Mouse (Mus musculus) erythroid progenitor cell, adult 5-6 weeks (primary cell): ENCODE data around the gene Cd320. TPM values are rescaled to one million over a fixed set of nuclear protein-coding genes. Genes with fewer than 3 reads are reported as not detected.
"Not testable (repeated sequence)": the region's sequence is repeated elsewhere in the genome, so short reads cannot be mapped to it uniquely, and the experiment has no call there.

ENCODE experiments used
- ATAC-seq: replicated peaks from 2 replicates; pipeline ENCODE4 v1.8.0; 2016; ENCODE audit warnings: moderate number of reproducible peaks, mild to moderate bottlenecking, moderate TSS enrichment, inconsistent platforms; ENCODE audit not compliant: poor library complexity, low FRiP score, severe bottlenecking
- total RNA-seq, 2 experiments: library from RNA; stranded (forward) in 1 of 2; stranded (reverse) in 1 of 2; fragments of 150-400 nt in 1 of 2; fragments of 186-747, 209-891 nt in 1 of 2; gene quantifications; 2 replicates each; pipeline versions ENCODE4 v1.2.3 to v1.2.4; 2015 to 2017; ENCODE audit warnings: low replicate concordance in 2 of 2

The Cd320 gene
- total RNA-seq, 2 experiments from 2014 or later, result 2.9 TPM; not detected in 1

DNA sequence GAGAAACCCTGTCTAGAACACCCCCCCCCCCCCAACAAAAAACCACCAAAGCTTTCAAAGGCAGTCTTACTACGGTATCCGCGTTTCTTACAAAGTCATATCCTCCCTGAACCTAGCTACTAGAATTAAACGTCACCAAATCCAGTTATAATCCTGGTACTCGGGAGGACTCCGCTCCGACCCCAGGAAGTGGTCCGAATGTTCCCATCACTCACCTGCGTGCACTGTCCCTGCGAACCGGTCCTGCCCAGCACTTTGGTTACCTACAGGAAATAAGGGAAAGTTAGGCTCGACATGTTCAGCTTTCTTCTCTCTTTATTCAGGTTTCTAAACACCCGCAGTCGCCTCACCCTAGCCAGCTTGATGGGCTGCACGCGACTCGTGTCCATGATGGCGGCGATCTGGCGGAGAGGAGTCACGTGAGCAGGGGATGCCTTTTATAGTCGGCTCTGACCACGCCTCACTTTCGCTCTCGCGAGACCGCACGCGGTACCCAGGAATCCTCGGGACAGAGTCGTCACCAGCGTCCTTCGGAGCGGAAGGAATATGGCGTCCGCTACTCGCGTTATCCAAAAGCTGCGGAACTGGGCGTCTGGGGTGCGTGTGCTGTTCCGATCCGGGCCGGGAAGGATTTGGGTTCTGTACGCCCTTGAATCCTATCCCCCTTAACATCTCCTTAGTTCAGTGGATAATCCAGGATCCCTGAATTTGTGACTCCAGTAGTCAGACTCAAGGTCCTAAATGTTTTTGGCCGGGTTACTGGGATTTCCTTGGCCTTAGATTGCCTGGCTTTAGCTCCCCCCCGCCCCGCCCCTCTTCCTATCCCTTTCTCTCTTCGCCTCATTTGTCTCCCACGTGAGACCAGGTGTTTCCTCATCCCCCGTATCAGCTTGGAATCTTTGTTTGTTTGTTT is 18.6 kb upstream of the Cd320 start, which contains the start of the genes Rps28 and Ndufa7:
Gene Rps28, minus strand, starts transcription at position 479 of the 913 bp plus-strand sequence.
Gene Ndufa7, plus strand, starts transcription at position 489 of the 913 bp plus-strand sequence.
- ATAC-seq, result peak; percentile 97

DNA sequence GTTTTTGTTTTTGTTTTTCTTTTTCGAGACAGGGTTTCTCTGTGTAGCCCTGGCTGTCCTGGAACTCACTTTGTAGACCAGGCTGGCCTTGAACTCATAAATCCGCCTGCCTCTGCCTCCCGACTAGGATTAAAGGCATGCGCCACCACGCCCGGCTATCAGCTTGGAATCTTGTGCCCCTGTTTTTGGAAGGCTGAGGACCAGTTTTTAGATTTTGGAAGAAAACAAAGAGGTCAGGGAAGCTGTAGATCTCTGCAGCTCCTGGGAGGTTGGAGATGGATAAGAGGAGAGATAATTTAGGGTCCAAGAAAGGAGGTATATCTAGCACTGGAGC is 17.9 kb upstream of the Cd320 start:
- ATAC-seq, result not testable (repeated sequence)

DNA sequence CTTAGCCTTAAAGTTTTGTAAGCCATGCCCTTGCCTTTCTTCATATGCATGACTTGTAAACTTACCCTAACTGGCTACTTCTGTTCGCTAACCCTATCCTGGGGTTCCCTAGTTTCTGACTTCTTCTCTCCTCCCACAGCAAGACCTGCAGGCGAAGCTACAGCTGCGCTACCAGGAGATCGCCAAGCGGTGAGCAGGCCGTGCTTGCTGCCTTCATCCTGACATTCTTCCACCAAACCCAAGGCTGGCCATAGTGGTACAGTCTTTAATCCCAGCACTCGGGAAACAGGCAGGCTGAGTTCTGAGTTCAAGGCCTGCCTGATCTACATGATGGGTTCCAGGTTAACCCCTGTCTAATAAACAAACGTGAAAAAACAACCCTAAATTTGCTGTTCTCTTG is 17.4 kb upstream of the Cd320 start:
- ATAC-seq, result no peak

DNA sequence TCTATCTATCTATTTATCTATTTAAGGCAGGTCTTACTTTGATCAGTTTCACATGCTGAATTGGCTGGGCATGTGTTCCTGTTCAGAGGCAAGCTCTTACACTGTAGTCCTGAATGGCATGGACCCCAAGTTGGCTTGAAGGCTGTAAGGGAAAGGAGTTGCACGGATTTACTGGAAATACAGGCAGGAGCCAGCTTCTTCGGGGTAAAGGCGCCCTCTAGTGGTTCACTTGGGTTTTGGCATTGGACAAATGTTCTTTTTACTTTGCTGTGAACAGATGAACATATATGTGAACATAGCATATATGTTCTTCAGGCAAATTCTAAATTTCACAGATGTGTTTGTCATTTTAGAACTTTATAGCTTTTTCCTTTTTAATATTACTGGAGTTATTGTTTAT is 16.0 kb upstream of the Cd320 start:
- peak; percentile 52 for ATAC-seq

DNA sequence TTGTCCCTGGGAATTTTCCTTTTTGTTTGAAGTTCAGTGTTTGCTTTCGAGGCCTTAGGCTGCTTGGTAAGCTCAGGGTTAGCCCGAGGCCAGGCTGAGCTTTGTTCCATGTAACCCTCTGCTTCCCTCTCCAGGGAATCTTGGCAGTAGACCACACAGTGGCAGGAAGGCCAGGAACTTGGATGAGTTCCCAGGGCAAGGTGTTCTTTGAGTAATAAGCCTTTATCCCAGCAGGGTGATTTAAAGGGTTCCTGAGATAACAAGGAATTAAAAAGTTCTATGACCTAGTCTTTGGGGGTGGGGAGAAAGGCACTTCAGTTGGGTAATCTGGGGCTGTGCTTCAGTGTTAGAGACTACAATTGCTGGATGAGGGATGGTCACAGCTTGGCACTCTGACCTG is 14.0 kb upstream of the Cd320 start:
- ATAC-seq, result no peak

DNA sequence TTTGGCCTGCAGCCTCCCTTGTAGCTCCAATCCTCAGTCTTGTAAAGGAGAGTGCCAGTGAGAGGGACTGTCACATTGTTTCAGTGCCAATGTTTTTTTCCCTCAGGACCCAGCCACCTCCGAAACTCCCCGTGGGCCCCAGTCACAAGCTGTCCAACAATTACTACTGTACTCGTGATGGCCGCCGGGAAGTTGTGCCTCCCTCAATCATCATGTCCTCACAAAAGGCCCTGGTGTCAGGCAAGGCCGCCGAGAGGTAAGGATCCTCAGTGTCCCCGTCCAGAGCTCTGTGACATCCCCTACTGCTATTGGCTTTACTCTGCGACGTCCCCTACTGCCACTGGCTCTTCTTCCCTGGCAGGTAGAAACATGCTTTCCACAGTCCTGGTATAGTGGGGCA is 13.3 kb upstream of the Cd320 start:
- ATAC-seq, result no peak

DNA sequence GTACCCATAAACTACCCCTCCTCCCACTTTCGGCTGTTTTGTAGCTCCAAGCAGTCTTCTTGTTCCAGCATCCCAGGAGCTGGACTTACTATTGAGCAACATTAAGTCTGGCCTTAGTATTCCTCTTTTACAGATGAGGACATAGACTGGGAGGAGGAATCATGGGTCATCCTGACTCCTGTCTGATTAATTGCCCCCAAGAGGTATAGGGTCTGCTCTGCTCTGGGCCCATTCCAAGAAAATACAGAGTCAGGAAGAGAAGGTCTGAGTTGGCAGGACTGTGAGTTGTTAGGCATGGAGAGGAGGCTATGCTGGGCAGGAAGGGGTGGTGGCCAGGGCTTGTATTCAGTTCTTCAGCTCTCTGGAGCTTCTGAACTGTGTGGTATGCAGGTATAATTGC is 1.3 kb downstream of the Cd320 start:
- no peak for ATAC-seq

DNA sequence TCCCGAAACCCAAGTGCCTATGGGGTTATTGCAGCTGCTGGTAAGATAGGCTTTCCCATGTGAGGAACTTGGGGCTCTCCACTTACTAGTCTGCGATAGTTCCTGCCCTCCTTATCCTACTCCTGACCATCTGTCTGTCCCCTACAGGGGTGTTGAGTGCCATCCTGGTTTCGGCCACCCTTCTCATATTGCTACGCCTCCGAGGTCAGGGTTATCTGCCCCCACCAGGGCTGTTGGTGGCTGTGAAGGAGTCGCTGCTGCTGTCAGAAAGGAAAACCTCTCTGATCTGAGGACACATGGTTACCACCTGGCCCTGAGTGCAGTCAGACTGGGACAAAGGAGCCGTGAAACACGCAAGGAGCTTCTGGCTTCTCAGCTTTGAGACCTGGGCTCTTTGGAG is 5.2 kb downstream of the Cd320 start:
- no peak for ATAC-seq

DNA sequence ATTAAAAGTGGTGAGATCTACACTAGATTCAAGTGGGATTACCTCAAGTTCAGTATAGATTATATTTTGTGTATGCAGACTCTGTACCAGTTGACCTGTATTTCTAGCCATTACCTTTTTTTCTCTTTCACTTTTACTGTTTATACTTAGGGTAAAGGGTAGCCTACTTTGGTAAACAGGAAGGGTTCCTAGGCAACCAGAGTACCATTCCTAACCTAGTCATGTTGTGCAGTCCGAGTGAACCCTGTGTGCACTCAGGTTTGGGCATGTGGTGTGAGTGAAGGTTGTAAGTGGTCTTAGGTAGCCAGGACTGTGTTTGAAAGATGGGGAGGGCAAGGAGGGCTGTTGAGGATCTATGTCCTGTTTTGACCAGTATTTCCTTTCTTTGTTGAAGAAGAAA is 8.4 kb downstream of the Cd320 start:
- no peak for ATAC-seq

DNA sequence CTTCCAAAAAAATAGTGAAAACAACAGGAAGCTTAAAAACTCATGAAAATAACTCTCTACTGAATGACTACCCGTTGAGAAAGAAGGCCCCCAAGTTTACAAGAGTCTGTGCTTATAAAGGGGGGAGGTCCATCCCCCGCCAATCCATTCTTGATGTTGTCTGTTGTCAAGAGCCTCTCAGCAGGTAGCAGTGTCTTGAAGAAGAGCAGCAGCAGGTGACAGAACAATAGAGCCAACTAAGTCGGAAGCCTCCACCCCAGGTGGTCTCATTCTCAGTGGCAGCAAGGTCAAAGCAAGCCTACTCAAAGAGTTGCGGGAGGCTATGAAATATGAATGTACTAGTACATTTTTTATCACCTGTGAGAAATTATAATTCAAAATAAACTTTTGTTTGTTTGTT is 14.9 kb downstream of the Cd320 start:
- no peak for ATAC-seq

DNA sequence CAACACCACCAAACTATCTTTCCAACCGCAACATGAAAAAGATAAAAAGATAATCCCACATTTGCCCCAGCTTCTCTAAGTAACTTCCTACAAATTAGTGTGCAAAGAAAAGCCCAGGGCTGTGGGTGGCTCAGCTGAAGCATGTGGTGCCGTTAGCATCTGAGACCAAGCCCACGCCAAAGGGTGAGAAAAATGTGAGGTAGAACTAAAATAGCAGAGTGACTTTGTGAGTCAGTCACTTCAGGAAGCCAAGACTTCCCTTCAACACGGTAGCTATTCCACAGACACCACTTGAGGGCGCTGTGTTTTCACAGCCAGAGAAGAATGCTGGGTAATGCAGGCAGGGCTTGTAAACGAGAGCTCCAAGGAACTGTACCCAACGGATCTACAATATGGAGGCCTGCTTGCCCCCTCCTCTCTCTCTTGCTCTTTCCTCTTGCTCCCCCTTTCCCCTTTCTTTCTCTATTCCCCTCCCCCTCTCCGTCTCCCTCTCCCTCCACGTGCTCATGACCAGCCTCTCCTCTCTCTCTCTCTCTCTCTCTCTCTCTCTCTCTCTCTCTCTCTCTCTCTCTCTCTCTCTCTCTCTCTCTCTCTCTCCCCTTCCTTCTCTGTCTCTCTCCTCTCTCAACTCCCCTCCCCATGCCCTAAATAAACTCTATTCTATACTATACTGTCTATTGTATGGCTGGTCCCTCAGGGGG is 22.6 kb downstream of the Cd320 start:
- peak; percentile 73 for ATAC-seq

DNA sequence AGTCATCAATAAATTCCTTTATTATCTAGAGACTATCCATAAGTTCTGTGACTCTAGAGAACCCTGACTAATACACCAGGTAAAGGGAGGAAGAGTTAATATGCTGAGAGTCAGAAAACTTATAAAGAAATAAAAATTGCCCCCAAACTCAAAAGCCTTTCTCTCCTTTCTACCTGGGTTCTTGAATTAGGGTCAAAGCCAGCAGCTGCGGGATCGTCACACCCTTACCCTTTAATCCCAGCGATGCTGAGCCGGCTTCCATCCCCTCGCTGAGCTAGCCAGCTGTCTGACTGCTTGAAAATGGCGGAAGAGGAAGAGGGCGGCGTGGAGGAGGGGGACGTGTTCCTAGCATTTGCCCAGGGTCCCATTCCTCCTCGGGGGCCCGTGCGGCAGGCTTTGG is 30.6 kb downstream of the Cd320 start, which contains the start of gene Gm7029:
Gene Gm7029, plus strand, starts transcription at position 301 of the 400 bp plus-strand sequence.
- peak; percentile 30; the same call in 1 of the 2 replicates for ATAC-seq

DNA sequence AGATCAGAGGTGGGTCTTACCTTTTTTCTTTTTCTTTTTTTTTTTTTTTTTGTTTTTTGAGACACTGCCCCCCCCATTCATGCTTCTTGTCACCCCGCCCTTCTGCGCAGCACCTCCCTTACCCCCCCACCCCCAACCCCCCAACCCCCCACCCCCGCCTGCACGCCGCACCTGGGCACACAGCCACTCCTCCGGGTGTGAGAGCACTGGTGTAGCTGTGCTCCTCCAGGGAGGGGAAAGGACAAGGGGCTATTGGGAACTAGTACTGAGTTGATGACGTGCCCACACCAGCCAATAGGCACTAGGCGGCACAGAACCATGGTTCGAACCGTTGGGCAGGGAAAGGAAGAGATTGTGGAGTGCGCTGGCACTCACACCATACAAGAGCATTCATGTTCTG is 31.5 kb downstream of the Cd320 start:
- no peak for ATAC-seq

DNA sequence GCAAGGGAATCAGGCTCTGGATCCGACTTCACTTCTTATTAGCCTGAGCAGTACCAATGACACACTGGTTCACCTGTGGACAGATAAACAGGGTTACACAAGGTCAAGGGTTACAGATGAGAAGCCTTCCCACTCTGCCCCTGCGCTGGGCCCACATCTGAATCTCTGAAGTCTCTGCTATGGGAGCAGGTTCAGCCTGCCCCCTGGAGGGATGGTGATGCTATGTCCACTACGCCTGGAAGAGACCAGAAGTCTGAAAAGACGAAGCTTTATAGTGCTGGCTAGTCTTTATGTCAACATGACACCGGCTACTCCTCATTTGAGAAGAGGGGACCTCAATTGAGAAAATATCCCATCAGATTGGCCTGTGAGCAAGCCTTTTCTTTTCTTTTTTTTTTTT is 32.9 kb downstream of the Cd320 start:
- ATAC-seq, result peak; percentile 33; the same call in 1 of the 2 replicates

DNA sequence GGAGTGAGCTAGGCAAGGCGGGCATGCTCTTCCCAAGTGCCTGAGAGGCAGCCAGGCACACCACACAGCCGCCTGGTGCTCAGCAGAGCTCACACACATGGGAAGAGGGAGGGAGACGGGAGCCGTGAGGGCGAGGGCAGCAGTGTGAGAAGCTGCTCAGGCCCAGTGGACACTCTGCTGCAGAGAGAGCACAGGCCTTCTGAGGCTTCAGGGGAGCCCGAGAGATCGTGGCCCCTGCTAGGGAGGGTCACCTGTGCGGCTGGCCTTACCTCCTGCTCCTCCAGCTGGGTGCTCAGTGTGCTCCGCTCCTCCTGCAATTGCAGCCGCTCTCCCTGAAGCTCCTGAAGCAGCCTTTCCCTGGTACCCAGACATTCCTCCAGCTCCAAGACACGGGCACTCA is 41.4 kb downstream of the Cd320 start:
- ATAC-seq, result peak; percentile 26; the same call in 1 of the 2 replicates

DNA sequence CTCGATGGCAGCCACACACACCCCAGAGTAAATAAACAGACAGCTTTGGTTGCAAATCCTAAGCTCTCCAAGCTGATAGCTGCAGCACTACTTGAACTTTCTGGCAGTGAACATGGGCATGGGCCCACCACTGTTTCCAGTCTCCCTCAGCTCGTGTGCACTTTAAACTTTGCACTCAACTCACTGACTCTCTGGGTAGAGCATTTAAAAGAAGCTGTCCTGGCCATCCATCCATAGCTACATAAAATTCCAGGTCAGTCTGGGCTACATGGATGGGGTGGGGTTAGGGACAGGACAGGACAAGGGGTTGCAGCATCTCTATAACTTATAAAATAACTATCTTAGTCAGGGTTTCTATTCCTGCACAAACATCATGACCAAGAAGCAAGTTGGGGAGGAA is 44.9 kb downstream of the Cd320 start:
- ATAC-seq, result not testable (repeated sequence)

DNA sequence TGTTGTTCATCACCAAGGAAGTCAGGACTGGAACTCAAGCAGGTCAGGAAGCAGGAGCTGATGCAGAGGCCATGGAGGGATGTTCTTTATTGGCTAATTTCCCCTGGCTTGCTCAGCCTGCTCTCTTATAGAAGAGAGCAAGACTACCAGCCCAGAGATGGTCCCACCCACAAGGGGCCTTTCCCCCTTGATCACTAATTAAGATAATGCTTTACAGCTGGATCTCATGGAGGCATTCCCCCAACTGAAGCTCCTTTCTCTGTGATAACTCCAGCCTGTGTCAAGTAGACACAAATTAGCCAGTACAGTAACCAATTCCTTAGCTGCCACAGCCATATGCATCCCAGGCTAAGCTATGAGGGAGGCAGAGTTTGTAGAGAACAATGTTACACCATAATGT is 45.3 kb downstream of the Cd320 start:
- not testable (repeated sequence) for ATAC-seq

DNA sequence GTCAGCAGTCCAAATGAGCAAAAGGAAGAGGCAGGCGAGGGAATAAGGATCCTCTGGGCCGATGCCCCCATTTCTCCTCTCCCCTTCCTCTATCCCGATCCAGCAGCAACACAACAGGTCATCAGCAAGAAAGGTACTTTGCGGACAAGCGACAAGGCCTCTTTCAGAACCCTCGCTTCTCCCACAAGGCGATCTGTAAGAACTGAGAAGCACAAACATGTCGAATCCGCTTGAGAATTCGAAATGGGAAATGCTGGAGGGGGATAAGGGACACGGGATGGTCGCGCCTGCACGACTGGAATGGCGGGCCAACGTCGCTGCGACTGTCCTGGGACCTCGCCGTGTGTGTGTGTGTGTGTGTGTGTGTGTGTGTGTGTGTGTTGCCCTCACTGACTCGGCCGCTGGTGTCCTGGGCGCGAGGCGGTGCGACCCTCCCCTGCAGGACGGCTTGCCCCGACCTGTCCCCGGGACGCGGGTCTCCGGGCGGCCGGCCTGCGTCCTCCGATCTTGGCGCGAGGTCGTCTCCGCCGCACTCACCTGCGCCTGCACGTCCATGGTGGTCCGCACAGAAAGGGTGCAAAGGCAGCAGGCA is 47.1 kb downstream of the Cd320 start:
- not testable (repeated sequence) for ATAC-seq

DNA sequence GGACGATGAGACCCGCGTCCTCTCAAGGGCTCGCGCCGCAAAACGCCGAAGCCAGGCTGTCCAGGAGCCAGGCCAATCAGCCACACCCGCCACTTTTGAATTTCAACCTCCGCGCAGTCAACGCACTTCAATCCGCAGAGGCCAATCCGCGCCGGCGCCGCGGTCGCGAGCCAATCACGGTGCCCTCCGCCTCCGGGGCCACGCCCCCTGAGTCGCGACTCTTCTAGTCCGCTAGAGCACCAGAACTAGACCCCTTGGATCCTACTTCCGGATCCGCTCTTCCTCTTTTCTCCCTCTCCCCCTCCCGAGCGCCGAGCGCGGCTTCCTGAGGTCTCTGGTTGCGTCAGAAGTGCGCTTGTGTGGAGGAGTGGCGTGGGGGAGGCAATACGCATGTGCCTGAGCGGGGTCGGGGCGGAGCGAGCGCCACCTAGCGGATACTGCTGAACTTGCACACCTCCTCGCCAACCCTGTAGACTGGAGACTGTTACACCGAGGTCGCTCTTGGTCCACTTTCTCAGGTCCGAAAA is 47.7 kb downstream of the Cd320 start, which contains the start of gene Kifc1:
Gene Kifc1, minus strand, starts transcription at position 129 of the 527 bp plus-strand sequence.
- peak; percentile 98 for ATAC-seq

DNA sequence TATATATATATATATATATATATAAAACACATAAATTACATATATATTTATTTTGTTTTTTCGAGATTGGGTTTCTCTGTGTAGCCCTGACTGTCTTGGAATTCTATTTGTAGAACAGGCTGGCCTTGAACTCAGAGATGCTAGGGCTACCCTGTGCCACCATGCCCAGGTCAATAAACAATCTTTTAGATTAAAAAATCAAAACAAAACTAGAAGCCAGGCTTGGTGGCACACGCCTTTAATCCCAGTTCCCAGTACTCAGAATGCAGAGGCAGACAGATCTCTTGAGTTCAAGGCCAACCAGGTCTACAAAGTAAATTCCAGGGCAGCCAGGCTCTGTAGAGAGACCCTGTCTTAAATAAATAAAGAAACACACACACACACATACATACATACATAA is 48.5 kb downstream of the Cd320 start:
- no peak for ATAC-seq
